Mouse (Mus musculus): ENCODE measurements around the gene Rbbp4.

- no peak for TF ChIP-seq CTCF (IDR thresholded peaks at IDR 0.05; ENCODE audit: low read depth, low read length)
- no peak for TF ChIP-seq POLR2A (IDR thresholded peaks at IDR 0.05; ENCODE audit: borderline replicate concordance, low read depth, low read length)
Measured at GRCm38 (mm10) chr4:129374219-129374755, 39.1 kb upstream of the Rbbp4 start.
